Mouse (Mus musculus) frontal cortex, adult (tissue): ENCODE results near the gene Snx14.

Experiments used
- ATAC-seq: cut with Nextera tagmentation; 2 replicates; pipeline ENCODE4 v1.9.2; 2017; ENCODE audit warnings: mild to moderate bottlenecking, moderate library complexity, mixed read lengths; ENCODE audit not compliant: low TSS enrichment

The Snx14 gene

GRCm38 (mm10) chr9:88342701-88343100 is 96.1 kb downstream of the Snx14 start:
- ATAC-seq: peak; percentile 82

GRCm38 (mm10) chr9:88342241-88342640 is 96.5 kb downstream of the Snx14 start:
- ATAC-seq: no peak

- ATAC-seq: no peak
Observed at GRCm38 (mm10) chr9:88340819-88341218, 97.9 kb downstream of the Snx14 start.

- ATAC-seq: peak; percentile 96
Observed at GRCm38 (mm10) chr9:88335839-88336238, 102.9 kb downstream of the Snx14 start.

- no peak for ATAC-seq
Observed at GRCm38 (mm10) chr9:88332447-88332846, 106.3 kb downstream of the Snx14 start.

GRCm38 (mm10) chr9:88330316-88330715 is 108.4 kb downstream of the Snx14 start:
- ATAC-seq: no peak

GRCm38 (mm10) chr9:88329166-88329748 is 109.5 kb downstream of the Snx14 start:
- ATAC-seq: no peak

GRCm38 (mm10) chr9:88328666-88329065 is 110.1 kb downstream of the Snx14 start:
- no peak for ATAC-seq

- ATAC-seq: peak; percentile 93
Observed at GRCm38 (mm10) chr9:88326930-88327901, 111.5 kb downstream of the Snx14 start, which contains the start of gene Nt5e. Gene Nt5e, plus strand, starts transcription at chr9:88327197.
